Mouse (Mus musculus) neural tube, embryonic 13.5 days (tissue): ENCODE data around the gene Atg4d. TPM values are rescaled to one million over a fixed set of nuclear protein-coding genes. Genes with fewer than 3 reads are reported as not detected.
"Not testable (repeated sequence)": the region's sequence is repeated elsewhere in the genome, so short reads cannot be mapped to it uniquely, and the experiment has no call there.

Experiments
- ATAC-seq: fragments of 200-750 bp; cut with Nextera tagmentation; 2 replicates; pipeline ENCODE4 v1.8.0; 2017; ENCODE audit warnings: low read depth, mild to moderate bottlenecking, moderate TSS enrichment, moderate library complexity
- H3K27ac ChIP-seq: fragments of 300-500 bp; sonication (generic); replicated peaks from 2 replicates; pipeline ENCODE4 v1.5.1; 2015; ENCODE audit warnings: moderate library complexity, mild to moderate bottlenecking, inconsistent platforms
- H3K27me3 ChIP-seq: fragments of 300-500 bp; sonication (generic); 2 replicates; pipeline ENCODE4 v1.6.1; 2015; ENCODE audit warnings: mild to moderate bottlenecking, inconsistent platforms
- H3K36me3 ChIP-seq: fragments of 300-500 bp; sonication (generic); 2 replicates; pipeline ENCODE4 v1.6.1; 2015; ENCODE audit warnings: mild to moderate bottlenecking, inconsistent platforms
- H3K4me1 ChIP-seq: fragments of 300-500 bp; sonication (generic); replicated peaks from 2 replicates; pipeline ENCODE4 v1.6.1; 2015; ENCODE audit warnings: inconsistent platforms
- H3K4me2 ChIP-seq: fragments of 300-500 bp; sonication (generic); 2 replicates; pipeline ENCODE4 v1.6.1; 2015; ENCODE audit warnings: inconsistent platforms, mild to moderate bottlenecking, moderate library complexity
- H3K4me3 ChIP-seq: fragments of 300-500 bp; sonication (generic); 2 replicates; pipeline ENCODE4 v1.5.1; 2015; ENCODE audit warnings: mild to moderate bottlenecking, inconsistent platforms
- H3K9ac ChIP-seq: fragments of 300-500 bp; sonication (generic); 2 replicates; pipeline ENCODE4 v1.6.1; 2015; ENCODE audit warnings: moderate library complexity, mild to moderate bottlenecking, inconsistent platforms
- H3K9me3 ChIP-seq: fragments of 300-500 bp; sonication (generic); 2 replicates; pipeline ENCODE4 v1.6.1; 2016; ENCODE audit warnings: inconsistent platforms
- WGBS: fragments of 180-500 bp; shearing (Covaris S2); methylation state at CpG from one replicate; pipeline ENCODE4 v1.1.7; 2015; 5-methylcytosine and 5-hydroxymethylcytosine counted together
- polyA plus RNA-seq: library from polyadenylated mRNA; unstranded; fragments of >200 nt; fragmentation: Nextera tagmentation; extraction: Ambion mirVana; gene quantifications from 2 replicates; pipeline ENCODE4 v1.2.1, GENCODE M21; 2015

The Atg4d gene
- polyA plus RNA-seq, 1 experiment from 2014 or later, result 56.1 TPM

- no peak overlapping the region for H3K4me2 ChIP-seq
- H3K4me3 ChIP-seq, result no peak overlapping the region
- H3K27me3 ChIP-seq, result no peaks in the 10 kb centered on the region
- H3K36me3 ChIP-seq, result peaks cover 97% of the 10 kb centered on the region
- no peak overlapping the region for H3K27ac ChIP-seq
- H3K4me1 ChIP-seq, result no peaks in the 10 kb centered on the region
- H3K9me3 ChIP-seq, result no peaks in the 10 kb centered on the region
- 94% methylated on average over 5 of the region's 5 CpGs for WGBS
- ATAC-seq, result no peak
- H3K9ac ChIP-seq, result no peak overlapping the region
Measured at GRCm38 (mm10) chr9:21277776-21278175, 12.7 kb downstream of the Atg4d start.

GRCm38 (mm10) chr9:21283591-21283990 lies 18.5 kb downstream of the Atg4d start:
- peaks cover 62% of the 10 kb centered on the region for H3K36me3 ChIP-seq
- H3K9me3 ChIP-seq, result no peaks in the 10 kb centered on the region
- H3K4me2 ChIP-seq, result no peak overlapping the region
- H3K4me3 ChIP-seq, result no peak overlapping the region
- peaks cover 21% of the 10 kb centered on the region for H3K4me1 ChIP-seq
- ATAC-seq, result no peak
- no peaks in the 10 kb centered on the region for H3K27me3 ChIP-seq
- H3K27ac ChIP-seq, result no peak overlapping the region
- no peak overlapping the region for H3K9ac ChIP-seq
- WGBS, result 90% methylated on average over 5 of the region's 5 CpGs

- Histone ChIP-seq H3K27ac (no peak overlapping the region), H3K36me3 (peaks cover 58% of the 10 kb centered on the region), H3K4me3 (no peak overlapping the region), H3K4me2 (no peak overlapping the region), H3K9me3 (no peaks in the 10 kb centered on the region), H3K27me3 (no peaks in the 10 kb centered on the region), H3K9ac (no peak overlapping the region), H3K4me1 (peaks cover 25% of the 10 kb centered on the region)
- WGBS, result 88% methylated on average over 3 of the region's 3 CpGs
- ATAC-seq, result no peak
Measured at GRCm38 (mm10) chr9:21283994-21284393, 18.9 kb downstream of the Atg4d start.

DNA sequence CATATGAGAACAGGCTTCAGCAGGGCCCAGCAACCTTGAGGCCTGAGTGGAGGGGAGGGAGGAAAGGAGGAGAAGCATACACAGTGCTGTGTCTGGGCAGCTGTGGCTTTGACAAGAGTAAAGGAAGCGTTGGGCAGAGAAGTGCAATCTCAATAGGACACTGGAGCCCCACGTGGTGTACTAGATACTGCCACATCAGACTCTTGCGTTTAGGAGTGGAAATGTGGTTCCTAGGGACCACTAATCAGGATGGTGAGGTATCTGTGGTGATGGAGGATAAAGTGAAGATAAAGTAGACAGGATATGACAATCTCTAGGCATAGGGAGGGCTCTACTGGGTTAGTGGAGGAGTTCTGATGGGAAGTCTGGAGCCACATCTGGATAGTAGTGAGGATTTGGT lies 21.7 kb downstream of the Atg4d start:
- Histone ChIP-seq H3K36me3 (peaks cover 31% of the 10 kb centered on the region), H3K9ac (peak overlapping the region; percentile 80), H3K27me3 (no peaks in the 10 kb centered on the region), H3K27ac (peak overlapping the region; percentile 89), H3K4me3 (peak overlapping the region; percentile 81), H3K4me1 (peaks cover 42% of the 10 kb centered on the region), H3K4me2 (peak overlapping the region; percentile 86), H3K9me3 (no peaks in the 10 kb centered on the region)
- 65% methylated on average over 3 of the region's 3 CpGs for WGBS
- no peak for ATAC-seq

DNA sequence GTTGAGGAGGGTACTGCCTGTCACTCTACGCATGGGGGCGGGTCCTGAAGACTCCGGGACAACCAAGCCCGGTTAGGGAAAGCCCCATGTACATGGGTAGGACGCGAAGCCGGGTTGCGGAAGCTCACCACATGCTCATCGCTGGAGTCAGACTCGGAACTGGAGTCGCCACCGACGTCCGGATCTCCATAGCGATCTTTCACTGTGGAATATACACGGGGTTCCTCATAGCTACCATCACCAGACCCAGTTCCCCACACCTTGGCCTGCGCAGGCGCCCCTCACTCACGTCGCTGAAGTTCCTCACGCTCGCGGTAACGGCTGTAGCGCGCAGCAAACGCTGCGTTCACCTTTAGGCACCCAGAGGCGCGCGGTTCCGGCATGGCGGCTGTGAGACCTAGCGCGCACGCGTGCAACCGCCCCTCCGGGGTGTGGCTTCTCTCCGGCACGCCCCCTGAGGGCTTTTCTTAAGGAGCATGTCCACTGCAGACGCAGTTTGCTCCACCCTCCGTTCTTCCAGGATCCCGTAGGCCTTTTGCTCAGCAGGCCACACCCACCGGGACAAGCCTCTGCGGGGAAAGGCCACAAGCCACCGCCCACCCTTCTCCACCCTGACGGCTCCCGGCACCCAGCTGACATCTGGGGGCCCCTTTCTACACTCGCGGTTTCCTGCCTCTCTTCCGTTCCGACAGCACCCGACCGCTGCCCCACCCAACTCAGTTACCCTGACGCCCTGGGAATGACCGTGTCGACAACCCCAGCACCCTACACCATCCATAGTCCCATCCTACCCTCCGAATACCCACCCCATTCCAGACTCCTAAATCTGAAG lies 22.7 kb downstream of the Atg4d start, which contains the start of gene Kri1:
Gene Kri1 (minus strand): TSS at position 399 of the 832 bp plus-strand sequence.
- H3K9ac ChIP-seq, result peak within 1 kb of the TSS; percentile 80
- peak; percentile 70 for ATAC-seq
- no peaks in the 10 kb centered on the region for H3K27me3 ChIP-seq
- H3K4me1 ChIP-seq, result peaks cover 44% of the 10 kb centered on the region
- H3K4me2 ChIP-seq, result peak within 1 kb of the TSS; percentile 86
- WGBS, result under 1% methylated on average over 59 of the region's 59 CpGs
- peak within 1 kb of the TSS; percentile 89 for H3K27ac ChIP-seq
- H3K36me3 ChIP-seq, result peaks cover 22% of the 10 kb centered on the region
- H3K4me3 ChIP-seq, result peak within 1 kb of the TSS; percentile 81
- H3K9me3 ChIP-seq, result no peaks in the 10 kb centered on the region

- Histone ChIP-seq H3K4me1 (peaks cover 44% of the 10 kb centered on the region), H3K27me3 (no peaks in the 10 kb centered on the region), H3K27ac (peak overlapping the region; percentile 89), H3K36me3 (peaks cover 18% of the 10 kb centered on the region), H3K9me3 (no peaks in the 10 kb centered on the region), H3K4me2 (peak overlapping the region; percentile 86), H3K9ac (peak overlapping the region; percentile 80), H3K4me3 (peak overlapping the region; percentile 81)
- 79% methylated on average over 13 of the region's 13 CpGs for WGBS
- no peak for ATAC-seq
Measured at GRCm38 (mm10) chr9:21288404-21289336, 23.6 kb downstream of the Atg4d start.

DNA sequence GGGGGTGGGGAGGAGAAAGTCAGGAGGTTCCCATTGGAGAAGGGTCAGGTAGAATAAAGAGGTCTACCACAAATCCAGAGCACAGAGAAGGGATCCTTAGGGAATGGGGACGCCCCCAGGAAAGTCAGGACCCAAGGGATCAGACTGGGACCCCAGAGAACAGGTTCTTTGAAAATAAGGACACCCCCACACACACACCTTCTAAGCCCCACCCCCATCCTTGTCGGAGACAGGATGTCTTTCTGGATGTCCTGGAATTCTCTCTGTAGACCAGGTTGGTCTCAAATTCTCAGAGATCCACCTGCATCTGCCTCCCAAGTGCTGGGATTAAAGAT lies 24.2 kb downstream of the Atg4d start:
- H3K9me3 ChIP-seq, result no peaks in the 10 kb centered on the region
- no peak for ATAC-seq
- no peak overlapping the region for H3K9ac ChIP-seq
- H3K4me2 ChIP-seq, result peak overlapping the region; percentile 86
- 88% methylated on average over 2 of the region's 2 CpGs for WGBS
- peaks cover 11% of the 10 kb centered on the region for H3K36me3 ChIP-seq
- no peaks in the 10 kb centered on the region for H3K27me3 ChIP-seq
- peak overlapping the region; percentile 81 for H3K4me3 ChIP-seq
- H3K27ac ChIP-seq, result no peak overlapping the region
- peaks cover 44% of the 10 kb centered on the region for H3K4me1 ChIP-seq

- Histone ChIP-seq H3K27ac (peak overlapping the region; percentile 91), H3K36me3 (no peaks in the 10 kb centered on the region; the same call in 1 of the 2 replicates), H3K4me3 (peak overlapping the region; percentile 81), H3K4me1 (peaks cover 43% of the 10 kb centered on the region), H3K27me3 (no peaks in the 10 kb centered on the region), H3K4me2 (peak overlapping the region; percentile 86), H3K9ac (peak overlapping the region; percentile 87), H3K9me3 (no peaks in the 10 kb centered on the region)
- no peak; the same call in 1 of the 2 replicates for ATAC-seq
- WGBS, result under 1% methylated on average over 20 of the region's 20 CpGs
Measured at GRCm38 (mm10) chr9:21290589-21290988, 25.5 kb downstream of the Atg4d start.

DNA sequence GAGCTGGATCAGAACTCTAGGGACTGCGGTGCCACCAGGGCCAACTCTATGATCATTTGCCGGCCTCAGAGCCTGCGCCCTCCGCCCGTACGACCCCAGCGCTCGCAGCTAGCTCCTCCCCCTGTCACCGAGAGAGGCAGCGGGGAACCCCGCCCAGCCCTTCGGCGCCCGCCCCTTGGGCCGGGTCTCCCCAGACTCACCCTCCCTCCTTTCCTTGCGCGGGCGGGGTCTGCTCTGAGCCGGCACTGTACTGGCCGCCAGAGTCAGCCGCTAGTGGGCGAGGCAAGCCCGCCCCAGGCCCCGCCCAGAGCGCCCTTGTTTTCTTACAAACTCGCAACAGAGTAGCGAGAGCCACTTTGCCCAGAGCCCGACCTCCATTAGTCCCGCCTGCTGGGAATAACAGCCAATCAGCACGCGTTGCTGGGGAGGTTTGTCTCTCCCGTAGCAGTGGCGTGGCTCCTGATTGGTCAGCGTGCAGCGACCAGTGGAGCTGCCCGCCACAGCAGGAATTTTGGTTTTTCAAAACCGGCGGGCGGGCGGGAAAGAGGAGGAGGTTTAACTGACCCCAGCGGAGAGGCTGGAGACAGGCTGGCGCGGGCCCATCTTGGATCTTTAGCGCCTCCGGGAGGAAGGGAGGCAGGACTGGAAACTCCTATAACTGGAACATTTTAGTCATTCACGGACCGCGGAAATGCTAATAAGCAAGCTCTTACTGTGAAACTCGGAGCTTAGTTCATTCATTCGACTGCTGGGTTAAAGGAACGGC lies 26.1 kb downstream of the Atg4d start, which contains the start of gene Cdkn2d:
Gene Cdkn2d (minus strand): TSS at position 386 of the 766 bp plus-strand sequence.
- Histone ChIP-seq H3K4me2 (peak within 1 kb of the TSS; percentile 86), H3K4me3 (peak within 1 kb of the TSS; percentile 81), H3K36me3 (no peaks in the 10 kb centered on the region), H3K27me3 (no peaks in the 10 kb centered on the region), H3K9ac (peak within 1 kb of the TSS; percentile 87), H3K4me1 (peaks cover 40% of the 10 kb centered on the region), H3K27ac (peak within 1 kb of the TSS; percentile 91), H3K9me3 (no peaks in the 10 kb centered on the region)
- ATAC-seq, result peak; percentile 95
- WGBS, result under 1% methylated on average over 51 of the region's 51 CpGs

GRCm38 (mm10) chr9:21291868-21292267 lies 26.8 kb downstream of the Atg4d start:
- not testable (repeated sequence) for H3K9me3 ChIP-seq, ATAC-seq, H3K27me3 ChIP-seq, H3K36me3 ChIP-seq
- Histone ChIP-seq H3K4me2 (peak overlapping the region; percentile 86), H3K4me3 (peak overlapping the region; percentile 81), H3K4me1 (peaks cover 33% of the 10 kb centered on the region), H3K9ac (peak overlapping the region; percentile 23), H3K27ac (peak overlapping the region; percentile 91; the same call in 1 of the 2 replicates)
- WGBS, result 19% methylated on average over 7 of the region's 7 CpGs

- Histone ChIP-seq H3K4me2 (no peak overlapping the region), H3K4me3 (no peak overlapping the region), H3K9me3 (no peaks in the 10 kb centered on the region), H3K27me3 (no peaks in the 10 kb centered on the region), H3K36me3 (no peaks in the 10 kb centered on the region), H3K9ac (no peak overlapping the region), H3K27ac (no peak overlapping the region), H3K4me1 (peaks cover 29% of the 10 kb centered on the region)
- ATAC-seq, result no peak
- whole genome bisulfite sequencing, result 98% methylated on average over 3 of the region's 3 CpGs
Measured at GRCm38 (mm10) chr9:21292271-21292670, 27.2 kb downstream of the Atg4d start.
